Mouse (Mus musculus): Measurements from ENCODE around the gene Sept1. TPM values are rescaled to one million over a fixed set of nuclear protein-coding genes. Genes with fewer than 3 reads are reported as not detected.

The Sept1 gene
- polyA plus RNA-seq, 1 experiment from 2014 or later = 18.6 TPM

DNA sequence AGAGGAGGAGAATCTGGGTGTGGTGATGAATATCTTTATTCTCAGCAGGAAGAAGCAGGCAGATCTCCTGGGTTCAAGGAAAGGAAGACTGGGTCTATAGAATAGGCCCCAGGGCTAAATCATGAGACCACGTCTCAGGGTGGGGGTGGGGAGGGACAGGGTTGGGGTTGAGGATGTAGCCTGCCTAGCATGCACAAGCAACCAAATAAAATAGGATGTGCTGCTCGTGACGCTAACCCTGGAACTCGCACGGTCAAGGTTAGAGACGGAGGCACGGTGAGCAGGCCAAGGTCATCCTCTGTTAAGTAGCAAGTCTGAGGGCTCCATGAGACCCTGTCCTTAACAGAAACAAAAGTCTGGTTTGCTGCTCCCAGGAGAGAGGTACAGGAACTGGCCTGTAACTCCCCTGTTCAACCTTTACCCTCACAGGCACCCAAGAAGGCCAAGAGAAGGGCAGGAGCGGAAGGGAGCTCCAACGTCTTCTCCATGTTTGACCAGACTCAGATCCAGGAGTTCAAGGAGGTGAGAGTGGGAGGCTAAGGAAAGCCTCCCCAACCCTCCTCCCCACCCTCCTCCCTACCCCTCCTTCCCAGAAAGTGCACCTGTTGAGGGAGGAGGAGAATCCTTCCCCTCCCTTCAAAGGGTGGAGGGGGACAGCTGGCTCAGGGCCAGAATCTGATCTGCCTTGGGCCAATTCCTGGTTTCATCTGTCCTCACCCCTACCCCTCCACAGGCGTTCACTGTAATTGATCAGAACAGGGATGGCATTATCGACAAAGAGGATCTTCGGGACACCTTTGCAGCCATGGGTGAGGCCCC, 20.3 kb downstream of the Sept1 start:
- H3K4me1 ChIP-seq (ENCODE audit: insufficient read depth, low read length) = peaks cover 6% of the 10 kb centered on the region
- no peaks in the 10 kb centered on the region for H3K9me3 ChIP-seq (ENCODE audit: low read length)
- no peak overlapping the region for H3K27ac ChIP-seq (ENCODE audit: low read length)
- 85% methylated on average over 12 of the region's 12 CpGs for WGBS
- no peak overlapping the region for H3K4me2 ChIP-seq (replicated peaks; ENCODE audit: low read depth, low read length)
- no peak overlapping the region for H3K9ac ChIP-seq (replicated peaks; ENCODE audit: low read length)
- H3K36me3 ChIP-seq (ENCODE audit: insufficient read depth, low read length) = no peaks in the 10 kb centered on the region
- ATAC-seq (ENCODE audit: low FRiP score, low TSS enrichment) = no peak
- H3K4me3 ChIP-seq (ENCODE audit: low read length) = no peak overlapping the region
- H3K27me3 ChIP-seq (ENCODE audit: insufficient read depth, low read length) = no peaks in the 10 kb centered on the region

- 57% methylated on average over 5 of the region's 5 CpGs for WGBS
- no peak overlapping the region for H3K27ac ChIP-seq (ENCODE audit: low read length)
- peaks cover 15% of the 10 kb centered on the region for H3K4me1 ChIP-seq (ENCODE audit: insufficient read depth, low read length)
- H3K4me2 ChIP-seq (replicated peaks; ENCODE audit: low read depth, low read length) = no peak overlapping the region
- no peaks in the 10 kb centered on the region for H3K36me3 ChIP-seq (ENCODE audit: insufficient read depth, low read length)
- no peaks in the 10 kb centered on the region for H3K9me3 ChIP-seq (ENCODE audit: low read length)
- no peak overlapping the region for H3K4me3 ChIP-seq (ENCODE audit: low read length)
- no peak for ATAC-seq (ENCODE audit: low FRiP score, low TSS enrichment)
- no peaks in the 10 kb centered on the region for H3K27me3 ChIP-seq (ENCODE audit: insufficient read depth, low read length)
- no peak overlapping the region for H3K9ac ChIP-seq (replicated peaks; ENCODE audit: low read length)
These were observed 21.8 kb downstream of the Sept1 start for GRCm38 (mm10) chr7:127211014-127211745.

DNA sequence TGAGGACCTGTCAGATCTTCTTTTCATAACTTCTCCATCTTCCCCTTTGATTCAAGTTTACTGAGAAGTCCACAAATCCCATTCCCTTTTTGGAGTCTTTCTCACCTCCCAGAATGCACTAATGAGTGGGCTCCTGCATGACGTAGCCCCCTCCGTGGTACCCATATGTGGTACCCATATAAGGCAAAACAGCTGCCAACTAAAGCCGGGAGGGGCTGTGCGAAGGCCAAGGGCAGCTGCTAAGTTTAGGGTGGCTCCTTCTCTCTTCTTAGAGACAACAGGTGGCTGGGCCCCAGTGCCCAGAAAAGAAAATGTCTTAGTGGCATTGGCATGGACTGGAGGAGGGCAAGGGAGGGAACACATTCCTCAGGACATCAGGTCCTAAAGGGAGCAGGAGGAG, 22.7 kb downstream of the Sept1 start:
- 87% methylated on average over 4 of the region's 4 CpGs for WGBS
- H3K9ac ChIP-seq (replicated peaks; ENCODE audit: low read length) = no peak overlapping the region
- peaks cover 21% of the 10 kb centered on the region for H3K4me1 ChIP-seq (ENCODE audit: insufficient read depth, low read length)
- H3K4me3 ChIP-seq (ENCODE audit: low read length) = no peak overlapping the region
- no peaks in the 10 kb centered on the region for H3K27me3 ChIP-seq (ENCODE audit: insufficient read depth, low read length)
- no peak overlapping the region for H3K4me2 ChIP-seq (replicated peaks; ENCODE audit: low read depth, low read length)
- no peaks in the 10 kb centered on the region for H3K36me3 ChIP-seq (ENCODE audit: insufficient read depth, low read length)
- H3K27ac ChIP-seq (ENCODE audit: low read length) = no peak overlapping the region
- no peak for ATAC-seq (ENCODE audit: low FRiP score, low TSS enrichment)
- H3K9me3 ChIP-seq (ENCODE audit: low read length) = no peaks in the 10 kb centered on the region

DNA sequence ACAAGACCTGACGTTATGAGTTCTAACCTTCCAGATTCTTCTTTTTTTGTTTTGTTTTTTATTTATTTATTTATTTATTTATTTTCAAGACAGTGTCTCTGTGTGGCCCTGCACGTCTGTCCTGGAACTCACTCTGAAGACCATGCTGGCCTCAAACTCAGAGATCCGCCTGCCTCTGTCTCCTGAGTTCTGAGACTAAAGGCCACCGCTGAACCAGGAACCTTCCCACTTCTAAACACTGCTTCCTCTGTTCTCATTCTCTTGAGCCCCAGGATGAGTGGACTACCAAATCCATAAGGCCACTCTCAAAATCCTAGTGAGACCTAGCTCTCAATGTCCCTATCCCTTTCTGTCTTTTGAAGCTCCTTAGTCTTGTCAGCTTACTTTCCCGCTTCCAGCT, 23.1 kb downstream of the Sept1 start:
- WGBS = 77% methylated on average over 5 of the region's 5 CpGs
- no peak overlapping the region for H3K4me3 ChIP-seq (ENCODE audit: low read length)
- peak overlapping the region; percentile 75 for H3K4me2 ChIP-seq (replicated peaks; ENCODE audit: low read depth, low read length)
- no peaks in the 10 kb centered on the region for H3K27me3 ChIP-seq (ENCODE audit: insufficient read depth, low read length)
- H3K4me1 ChIP-seq (ENCODE audit: insufficient read depth, low read length) = peaks cover 19% of the 10 kb centered on the region
- H3K27ac ChIP-seq (ENCODE audit: low read length) = no peak overlapping the region
- H3K9me3 ChIP-seq (ENCODE audit: low read length) = no peaks in the 10 kb centered on the region
- no peak for ATAC-seq (ENCODE audit: low FRiP score, low TSS enrichment)
- no peaks in the 10 kb centered on the region for H3K36me3 ChIP-seq (ENCODE audit: insufficient read depth, low read length)
- no peak overlapping the region for H3K9ac ChIP-seq (replicated peaks; ENCODE audit: low read length)

GRCm38 (mm10) chr7:127208553-127209438, 24.1 kb downstream of the Sept1 start, which contains the start of gene Mylpf:
TSS of gene Mylpf (plus strand) at chr7:127208890.
- H3K4me3 ChIP-seq (ENCODE audit: low read length) = peak within 1 kb of the TSS; percentile 95
- H3K27me3 ChIP-seq (ENCODE audit: insufficient read depth, low read length) = no peaks in the 10 kb centered on the region
- ATAC-seq (ENCODE audit: low FRiP score, low TSS enrichment) = peak; percentile 96
- H3K36me3 ChIP-seq (ENCODE audit: insufficient read depth, low read length) = no peaks in the 10 kb centered on the region
- H3K9ac ChIP-seq (replicated peaks; ENCODE audit: low read length) = peak within 1 kb of the TSS; percentile 92
- H3K27ac ChIP-seq (ENCODE audit: low read length) = peak within 1 kb of the TSS; percentile 85
- peaks cover 16% of the 10 kb centered on the region for H3K4me1 ChIP-seq (ENCODE audit: insufficient read depth, low read length)
- under 1% methylated on average over 44 of the region's 44 CpGs for WGBS
- H3K4me2 ChIP-seq (replicated peaks; ENCODE audit: low read depth, low read length) = peak within 1 kb of the TSS; percentile 96
- H3K9me3 ChIP-seq (ENCODE audit: low read length) = no peaks in the 10 kb centered on the region

DNA sequence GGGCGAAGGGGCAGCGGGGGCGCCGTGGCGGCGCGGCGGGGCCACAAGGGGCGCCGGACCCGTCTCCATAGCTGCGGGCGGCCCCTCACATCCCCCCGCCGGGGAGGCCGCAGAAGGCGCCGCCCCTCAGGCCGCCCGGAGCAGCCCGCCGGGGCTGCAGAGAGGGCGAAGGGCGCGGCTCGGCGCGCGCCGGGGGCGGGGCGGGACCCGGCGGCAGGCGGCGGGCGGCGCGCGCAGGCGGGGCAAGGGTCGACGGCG, 24.7 kb downstream of the Sept1 start, which contains the start of gene Tbc1d10b:
Tbc1d10b (minus strand) TSS at position 174 of the 258 bp plus-strand sequence.
- H3K9me3 ChIP-seq (ENCODE audit: low read length) = no peaks in the 10 kb centered on the region
- peaks cover 4% of the 10 kb centered on the region; the same call in 1 of the 2 replicates for H3K36me3 ChIP-seq (ENCODE audit: insufficient read depth, low read length)
- H3K27ac ChIP-seq (ENCODE audit: low read length) = peak within 1 kb of the TSS; percentile 85
- no peaks in the 10 kb centered on the region for H3K27me3 ChIP-seq (ENCODE audit: insufficient read depth, low read length)
- H3K4me1 ChIP-seq (ENCODE audit: insufficient read depth, low read length) = peaks cover 16% of the 10 kb centered on the region
- H3K4me3 ChIP-seq (ENCODE audit: low read length) = peak within 1 kb of the TSS; percentile 95
- no peak; the same call in 1 of the 2 replicates for ATAC-seq (ENCODE audit: low FRiP score, low TSS enrichment)
- WGBS = 0% methylated on average over 23 of the region's 44 CpGs
- peak within 1 kb of the TSS; percentile 96 for H3K4me2 ChIP-seq (replicated peaks; ENCODE audit: low read depth, low read length)
- H3K9ac ChIP-seq (replicated peaks; ENCODE audit: low read length) = peak within 1 kb of the TSS; percentile 92

GRCm38 (mm10) chr7:127207374-127208294, 25.3 kb downstream of the Sept1 start:
- peaks cover 9% of the 10 kb centered on the region; the same call in 1 of the 2 replicates for H3K36me3 ChIP-seq (ENCODE audit: insufficient read depth, low read length)
- H3K4me2 ChIP-seq (replicated peaks; ENCODE audit: low read depth, low read length) = peak overlapping the region; percentile 96
- WGBS = under 1% methylated on average over 50 of the region's 53 CpGs
- H3K27ac ChIP-seq (ENCODE audit: low read length) = peak overlapping the region; percentile 85
- ATAC-seq (ENCODE audit: low FRiP score, low TSS enrichment) = peak; percentile 11
- no peaks in the 10 kb centered on the region for H3K9me3 ChIP-seq (ENCODE audit: low read length)
- H3K4me1 ChIP-seq (ENCODE audit: insufficient read depth, low read length) = peaks cover 16% of the 10 kb centered on the region
- H3K27me3 ChIP-seq (ENCODE audit: insufficient read depth, low read length) = no peaks in the 10 kb centered on the region
- peak overlapping the region; percentile 92 for H3K9ac ChIP-seq (replicated peaks; ENCODE audit: low read length)
- peak overlapping the region; percentile 95 for H3K4me3 ChIP-seq (ENCODE audit: low read length)

DNA sequence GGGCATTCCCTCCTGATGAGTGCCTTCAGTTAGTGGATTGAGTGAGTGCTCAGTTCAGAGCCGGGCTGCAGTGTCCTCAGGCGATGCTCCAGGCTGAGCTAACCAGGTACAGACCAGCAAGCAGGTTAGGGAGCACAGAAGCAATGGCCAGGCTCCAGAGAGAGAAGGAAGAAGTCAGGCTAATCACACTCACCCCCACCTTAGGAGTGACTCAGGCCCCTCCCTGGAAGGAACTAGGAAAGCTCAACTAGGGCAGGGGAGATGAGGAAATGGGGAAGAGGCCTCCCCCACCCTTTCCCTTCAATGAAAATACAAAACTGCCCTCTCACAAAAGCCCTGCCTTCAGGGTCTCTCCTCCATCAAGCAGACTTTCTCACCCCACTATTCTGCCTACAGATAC, 26.3 kb downstream of the Sept1 start:
- Histone ChIP-seq H3K27ac (ENCODE audit: low read length) (peak overlapping the region; percentile 47; the same call in 1 of the 2 replicates), H3K36me3 (ENCODE audit: insufficient read depth, low read length) (peaks cover 12% of the 10 kb centered on the region; the same call in 1 of the 2 replicates), H3K9ac (replicated peaks; ENCODE audit: low read length) (peak overlapping the region; percentile 92), H3K9me3 (ENCODE audit: low read length) (no peaks in the 10 kb centered on the region), H3K4me3 (ENCODE audit: low read length) (peak overlapping the region; percentile 95), H3K4me2 (replicated peaks; ENCODE audit: low read depth, low read length) (peak overlapping the region; percentile 96), H3K27me3 (ENCODE audit: insufficient read depth, low read length) (no peaks in the 10 kb centered on the region), H3K4me1 (ENCODE audit: insufficient read depth, low read length) (peaks cover 16% of the 10 kb centered on the region)
- no peak for ATAC-seq (ENCODE audit: low FRiP score, low TSS enrichment)
- WGBS = 44% methylated on average over 2 of the region's 2 CpGs
